Mouse (Mus musculus) forebrain, embryonic 15.5 days (tissue): ENCODE measurements around the gene Zmym1. TPM values are rescaled to one million over a fixed set of nuclear protein-coding genes. Genes with fewer than 3 reads are reported as not detected.
"Not testable (repeated sequence)": the region's sequence is repeated elsewhere in the genome, so short reads cannot be mapped to it uniquely, and the experiment has no call there.

Experiments
- ATAC-seq: fragments of 200-750 bp; cut with Nextera tagmentation; replicated peaks from 2 replicates; pipeline ENCODE4 v1.8.0; 2017; ENCODE audit warnings: mild to moderate bottlenecking, moderate TSS enrichment, moderate library complexity
- H3K27ac ChIP-seq: fragments of 300-500 bp; sonication (generic); replicated peaks from 2 replicates; pipeline ENCODE4 v1.5.1; 2015; ENCODE audit warnings: mild to moderate bottlenecking, inconsistent platforms
- H3K27me3 ChIP-seq: fragments of 300-500 bp; sonication (generic); 2 replicates; pipeline ENCODE4 v1.6.1; 2015; ENCODE audit warnings: inconsistent platforms
- H3K36me3 ChIP-seq: fragments of 300-500 bp; sonication (generic); 2 replicates; pipeline ENCODE4 v1.6.1; 2015; ENCODE audit warnings: mild to moderate bottlenecking, inconsistent platforms
- H3K4me1 ChIP-seq: fragments of 300-500 bp; sonication (generic); 2 replicates; pipeline ENCODE4 v1.6.1; 2015; ENCODE audit warnings: inconsistent platforms
- H3K4me2 ChIP-seq: fragments of 300-500 bp; sonication (generic); replicated peaks from 2 replicates; pipeline ENCODE4 v1.6.1; 2015; ENCODE audit warnings: mild to moderate bottlenecking, inconsistent platforms
- H3K4me3 ChIP-seq: fragments of 300-500 bp; sonication (generic); 2 replicates; pipeline ENCODE4 v1.5.1; 2015; ENCODE audit warnings: mild to moderate bottlenecking, inconsistent platforms
- H3K9ac ChIP-seq: fragments of 300-500 bp; sonication (generic); replicated peaks from 2 replicates; pipeline ENCODE4 v1.6.1; 2015; ENCODE audit warnings: mild to moderate bottlenecking, inconsistent platforms
- H3K9me3 ChIP-seq: fragments of 300-500 bp; sonication (generic); 2 replicates; pipeline ENCODE4 v1.6.1; 2016; ENCODE audit warnings: inconsistent platforms
- WGBS: fragments of 180-500 bp; shearing (Covaris S2); methylation state at CpG from one replicate; pipeline ENCODE4 v1.1.7; 2015; ENCODE audit warnings: mixed read lengths; 5-methylcytosine and 5-hydroxymethylcytosine counted together
- polyA plus RNA-seq: library from polyadenylated mRNA; unstranded; fragments of >200 nt; fragmentation: Nextera tagmentation; extraction: Ambion mirVana; gene quantifications from 2 replicates; pipeline ENCODE4 v1.2.1, GENCODE M21; 2015

The Zmym1 gene
- polyA plus RNA-seq, 1 experiment from 2014 or later = 28.3 TPM

DNA sequence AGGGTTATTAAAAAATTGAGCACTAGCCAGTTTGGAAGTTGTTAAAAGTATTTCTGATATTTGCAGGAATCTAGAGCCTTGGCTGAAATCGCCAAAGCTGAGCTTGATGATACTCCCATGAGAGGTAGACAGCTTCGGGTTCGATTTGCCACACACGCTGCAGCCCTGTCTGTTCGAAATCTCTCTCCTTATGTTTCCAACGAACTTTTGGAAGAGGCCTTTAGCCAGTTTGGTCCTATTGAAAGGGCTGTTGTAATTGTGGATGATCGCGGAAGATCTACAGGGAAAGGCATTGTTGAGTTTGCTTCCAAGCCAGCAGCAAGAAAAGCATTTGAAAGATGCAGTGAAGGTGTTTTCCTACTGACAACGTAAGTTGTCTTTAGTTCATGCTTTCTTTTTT is 37.8 kb downstream of the Zmym1 start:
- ATAC-seq = no peak
- Histone ChIP-seq H3K4me1 (peaks cover 54% of the 10 kb centered on the region), H3K27ac (no peak overlapping the region), H3K27me3 (no peaks in the 10 kb centered on the region), H3K9ac (peak overlapping the region; percentile 98), H3K4me3 (peak overlapping the region; percentile 86), H3K9me3 (no peaks in the 10 kb centered on the region), H3K4me2 (peak overlapping the region; percentile 98), H3K36me3 (peaks cover 42% of the 10 kb centered on the region)
- 2% methylated on average over 9 of the region's 9 CpGs for WGBS

DNA sequence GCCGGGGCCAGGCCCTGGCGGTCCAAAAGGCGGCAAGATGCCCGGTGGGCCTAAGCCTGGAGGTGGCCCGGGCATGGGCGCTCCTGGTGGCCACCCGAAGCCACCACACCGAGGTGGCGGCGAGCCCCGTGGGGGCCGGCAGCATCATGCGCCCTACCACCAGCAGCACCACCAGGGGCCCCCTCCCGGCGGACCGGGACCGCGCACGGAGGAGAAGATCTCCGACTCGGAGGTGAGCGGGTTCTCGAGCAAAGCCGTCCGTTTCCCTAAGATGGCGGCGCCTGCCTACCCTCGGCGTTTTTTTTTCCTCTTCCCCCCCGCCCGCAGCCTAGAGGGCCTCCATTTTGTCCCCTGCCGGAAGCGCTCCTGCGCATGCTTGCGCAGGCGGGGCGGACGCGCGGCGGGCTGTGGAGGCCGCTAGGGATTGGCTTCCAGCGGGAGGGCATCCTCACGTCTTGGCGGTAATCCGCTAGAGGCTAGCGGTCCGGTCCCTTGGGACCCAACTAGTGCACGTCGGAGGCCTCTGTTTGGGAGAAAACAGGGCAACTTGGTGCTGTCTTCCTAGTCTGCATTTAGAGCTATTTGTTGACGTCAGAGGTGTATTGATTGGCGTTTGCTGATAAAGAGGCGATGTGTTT is 38.8 kb downstream of the Zmym1 start:
- Histone ChIP-seq H3K9ac (peak overlapping the region; percentile 98), H3K4me2 (peak overlapping the region; percentile 98), H3K4me1 (peaks cover 44% of the 10 kb centered on the region), H3K4me3 (peak overlapping the region; percentile 86), H3K27me3 (no peaks in the 10 kb centered on the region), H3K27ac (peak overlapping the region; percentile 98), H3K9me3 (no peaks in the 10 kb centered on the region), H3K36me3 (peaks cover 31% of the 10 kb centered on the region)
- peak; percentile 64 for ATAC-seq
- 1% methylated on average over 46 of the region's 53 CpGs for WGBS

- Histone ChIP-seq H3K9me3 (no peaks in the 10 kb centered on the region), H3K27me3 (no peaks in the 10 kb centered on the region), H3K36me3 (peaks cover 23% of the 10 kb centered on the region), H3K9ac (peak within 1 kb of the TSS; percentile 98), H3K4me3 (peak within 1 kb of the TSS; percentile 86), H3K4me1 (peaks cover 37% of the 10 kb centered on the region), H3K4me2 (peak within 1 kb of the TSS; percentile 98), H3K27ac (peak within 1 kb of the TSS; percentile 98)
- peak; percentile 98 for ATAC-seq
- under 1% methylated on average over 66 of the region's 87 CpGs for WGBS
Measured at GRCm38 (mm10) chr4:127021151-127021945, 39.6 kb downstream of the Zmym1 start, which contains the start of gene Sfpq. Gene Sfpq, plus strand, starts transcription at chr4:127021324.

- no peak for ATAC-seq
- Histone ChIP-seq H3K4me2 (peak overlapping the region; percentile 44), H3K27ac (no peak overlapping the region), H3K27me3 (no peaks in the 10 kb centered on the region), H3K9me3 (no peaks in the 10 kb centered on the region), H3K36me3 (peaks cover 17% of the 10 kb centered on the region), H3K9ac (no peak overlapping the region), H3K4me3 (peak overlapping the region; percentile 86), H3K4me1 (peaks cover 36% of the 10 kb centered on the region)
- WGBS = 12% methylated on average over 13 of the region's 13 CpGs
Measured at GRCm38 (mm10) chr4:127020411-127021150, 40.4 kb downstream of the Zmym1 start.

- no peak for ATAC-seq
- Histone ChIP-seq H3K4me1 (peaks cover 12% of the 10 kb centered on the region), H3K4me2 (no peak overlapping the region), H3K9me3 (no peaks in the 10 kb centered on the region), H3K9ac (no peak overlapping the region), H3K4me3 (no peak overlapping the region), H3K27ac (no peak overlapping the region), H3K27me3 (no peaks in the 10 kb centered on the region), H3K36me3 (no peaks in the 10 kb centered on the region)
- 77% methylated on average over 4 of the region's 4 CpGs for WGBS
Measured at GRCm38 (mm10) chr4:127016366-127016765, 44.6 kb downstream of the Zmym1 start.

DNA sequence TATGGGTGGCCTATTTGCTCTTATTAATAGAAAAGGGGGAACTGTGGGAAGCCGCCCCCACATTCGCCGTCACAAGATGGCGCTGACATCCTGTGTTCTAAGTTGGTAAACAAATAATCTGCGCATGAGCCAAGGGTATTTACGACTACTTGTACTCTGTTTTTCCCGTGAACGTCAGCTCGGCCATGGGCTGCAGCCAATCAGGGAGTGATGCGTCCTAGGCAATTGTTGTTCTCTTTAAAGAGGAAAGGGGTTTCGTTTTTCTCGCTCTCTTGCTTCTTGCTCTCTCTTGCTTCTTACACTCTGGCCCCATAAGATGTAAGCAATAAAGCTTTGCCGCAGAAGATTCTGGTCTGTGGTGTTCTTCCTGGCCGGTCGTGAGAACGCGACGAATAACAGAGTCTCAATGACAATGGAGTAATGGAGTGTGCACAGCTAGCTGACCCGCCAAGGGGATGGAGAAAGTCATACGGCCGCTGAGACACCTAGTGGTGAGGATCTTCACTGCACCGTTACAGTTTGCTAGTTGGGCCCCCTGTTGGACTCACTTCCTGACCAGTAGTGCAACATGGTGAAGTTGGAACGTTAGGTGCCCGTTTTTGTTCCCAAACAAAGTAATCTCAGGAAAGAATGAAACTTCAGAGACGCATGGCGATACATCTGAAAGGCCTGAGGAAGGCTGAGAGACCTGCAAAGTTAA is 45.5 kb downstream of the Zmym1 start:
- H3K9ac ChIP-seq = not testable (repeated sequence)

GRCm38 (mm10) chr4:127005113-127005936 is 55.6 kb downstream of the Zmym1 start:
- H3K27ac ChIP-seq = peak overlapping the region; percentile 71
- peaks cover 23% of the 10 kb centered on the region for H3K4me1 ChIP-seq
- ATAC-seq = peak; percentile 83
- 9% methylated on average over 25 of the region's 25 CpGs for WGBS
- H3K4me3 ChIP-seq = peak overlapping the region; percentile 34
- no peaks in the 10 kb centered on the region for H3K9me3 ChIP-seq
- peak overlapping the region; percentile 56 for H3K4me2 ChIP-seq
- peak overlapping the region; percentile 44 for H3K9ac ChIP-seq
- H3K27me3 ChIP-seq = no peaks in the 10 kb centered on the region
- H3K36me3 ChIP-seq = no peaks in the 10 kb centered on the region

More for the DNA sequence above, 45.5 kb downstream of the Zmym1 start:
- H3K36me3 ChIP-seq, H3K4me1 ChIP-seq, H3K27me3 ChIP-seq, H3K9me3 ChIP-seq: not testable (repeated sequence)
- Histone ChIP-seq H3K4me2 (peak overlapping the region; percentile 37), H3K4me3 (peak overlapping the region; percentile 38), H3K27ac (peak overlapping the region; percentile 63; the same call in 1 of the 2 replicates)
- WGBS = 10% methylated on average over 14 of the region's 26 CpGs
- peak; percentile 91 for ATAC-seq

GRCm38 (mm10) chr4:127004384-127004783 is 56.6 kb downstream of the Zmym1 start:
- Histone ChIP-seq H3K27me3 (no peaks in the 10 kb centered on the region), H3K36me3 (no peaks in the 10 kb centered on the region), H3K9ac (peak overlapping the region; percentile 44), H3K9me3 (no peaks in the 10 kb centered on the region), H3K4me1 (peaks cover 24% of the 10 kb centered on the region), H3K27ac (peak overlapping the region; percentile 71; the same call in 1 of the 2 replicates), H3K4me2 (no peak overlapping the region), H3K4me3 (no peak overlapping the region)
- WGBS = 74% methylated on average over 3 of the region's 3 CpGs
- ATAC-seq = no peak

- H3K4me1 ChIP-seq = peaks cover 19% of the 10 kb centered on the region
- no peak overlapping the region for H3K4me2 ChIP-seq
- H3K9me3 ChIP-seq = no peaks in the 10 kb centered on the region
- 24% methylated on average over 8 of the region's 8 CpGs for whole genome bisulfite sequencing
- H3K4me3 ChIP-seq = no peak overlapping the region
- no peak overlapping the region for H3K27ac ChIP-seq
- ATAC-seq = no peak
- H3K27me3 ChIP-seq = no peaks in the 10 kb centered on the region
- no peaks in the 10 kb centered on the region for H3K36me3 ChIP-seq
- no peak overlapping the region for H3K9ac ChIP-seq
Measured at GRCm38 (mm10) chr4:127000601-127001105, 60.3 kb downstream of the Zmym1 start.

DNA sequence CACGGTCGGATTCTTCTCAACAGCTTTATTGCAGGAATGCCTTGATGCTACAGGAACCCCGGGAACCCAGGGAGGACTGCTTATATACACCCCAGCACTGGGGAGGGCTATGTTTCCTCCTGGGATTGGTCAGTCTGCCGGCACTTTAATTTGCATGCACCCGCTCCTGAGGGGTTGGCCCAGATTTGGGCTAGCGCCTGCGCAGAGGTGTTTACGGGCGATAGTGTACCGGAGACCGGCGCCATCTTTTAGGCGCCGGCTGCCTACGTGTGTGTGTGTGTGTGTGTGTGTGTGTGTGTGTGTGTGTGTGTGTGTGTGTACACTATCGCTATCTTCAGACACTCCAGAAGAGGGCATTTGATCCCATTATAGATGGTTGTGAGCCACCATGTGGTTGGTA is 61.6 kb downstream of the Zmym1 start:
- H3K27ac ChIP-seq, H3K9me3 ChIP-seq, H3K4me3 ChIP-seq, H3K36me3 ChIP-seq, H3K27me3 ChIP-seq, H3K4me2 ChIP-seq, H3K9ac ChIP-seq, ATAC-seq, H3K4me1 ChIP-seq: not testable (repeated sequence)
- 97% methylated on average over 16 of the region's 16 CpGs for WGBS
